Mouse (Mus musculus) erythroblast, embryonic 14.5 days (primary cell): Measurements from ENCODE around the gene Rab11b. TPM values are rescaled to one million over a fixed set of nuclear protein-coding genes. Genes with fewer than 3 reads are reported as not detected.
A peak's percentile ranks its signal among the peaks of the same experiment; 100 is the strongest.

Experiments
- H3K27me3 ChIP-seq: 2 replicates; pipeline ENCODE4 v1.6.1; 2012; ENCODE audit warnings: inconsistent platforms; ENCODE audit not compliant: control insufficient read depth
- H3K36me3 ChIP-seq: 2 replicates; pipeline ENCODE4 v1.6.1; 2012; ENCODE audit warnings: mild to moderate bottlenecking, inconsistent platforms; ENCODE audit not compliant: control insufficient read depth
- H3K4me1 ChIP-seq: 2 replicates; pipeline ENCODE4 v1.6.1; 2012; ENCODE audit warnings: inconsistent platforms; ENCODE audit not compliant: control insufficient read depth
- H3K4me3 ChIP-seq: replicated peaks from 2 replicates; pipeline ENCODE3; 2012; ENCODE audit warnings: moderate library complexity, mild to moderate bottlenecking, inconsistent platforms
- H3K9me3 ChIP-seq: 2 replicates; pipeline ENCODE4 v1.6.1; 2012; ENCODE audit warnings: low read length, inconsistent platforms, mixed read lengths; ENCODE audit not compliant: control insufficient read depth
- GATA1 ChIP-seq: IDR thresholded peaks from 2 replicates; pipeline ENCODE4 v1.6.1; 2012; ENCODE audit warnings: low read length, inconsistent platforms, mixed read lengths
- TAL1 ChIP-seq: IDR thresholded peaks from 3 replicates; pipeline ENCODE4 v1.6.1; 2012; ENCODE audit warnings: low read length, inconsistent platforms, mixed read lengths
- polyA plus RNA-seq: library from polyadenylated mRNA; stranded (reverse); fragments of >175 nt; gene quantifications from 2 replicates; pipeline ENCODE4 v1.2.3, GENCODE M21; 2012

Gene Rab11b
- polyA plus RNA-seq, 1 experiment: 26.5 TPM

- TF ChIP-seq TAL1: no peak
- no peak for TF ChIP-seq GATA1
- H3K4me1 ChIP-seq: peaks cover 2% of the 10 kb centered on the region; the same call in 1 of the 2 replicates
- H3K4me3 ChIP-seq: no peak overlapping the region
- H3K9me3 ChIP-seq: no peaks in the 10 kb centered on the region
- H3K27me3 ChIP-seq: peaks cover 6% of the 10 kb centered on the region
- H3K36me3 ChIP-seq: no peaks in the 10 kb centered on the region
Measured at GRCm38 (mm10) chr17:33729215-33729614, 31.1 kb downstream of the Rab11b start.

- no peaks in the 10 kb centered on the region for H3K36me3 ChIP-seq
- no peak for TF ChIP-seq TAL1
- TF ChIP-seq GATA1: no peak
Measured at GRCm38 (mm10) chr17:33728396-33728795, 31.9 kb downstream of the Rab11b start.

GRCm38 (mm10) chr17:33719736-33720378 lies 40.5 kb downstream of the Rab11b start:
- H3K27me3 ChIP-seq: no peaks in the 10 kb centered on the region
- peaks cover 45% of the 10 kb centered on the region for H3K4me1 ChIP-seq
- TF ChIP-seq GATA1 (no peak), TAL1 (no peak)
- no peak overlapping the region for H3K4me3 ChIP-seq
- H3K36me3 ChIP-seq: peaks cover 31% of the 10 kb centered on the region
- no peaks in the 10 kb centered on the region for H3K9me3 ChIP-seq

More at GRCm38 (mm10) chr17:33728396-33728795, 31.9 kb downstream of the Rab11b start:
- H3K4me3 ChIP-seq: no peak overlapping the region
- H3K9me3 ChIP-seq: no peaks in the 10 kb centered on the region
- peaks cover 2% of the 10 kb centered on the region; the same call in 1 of the 2 replicates for H3K4me1 ChIP-seq
- peaks cover 6% of the 10 kb centered on the region for H3K27me3 ChIP-seq

- no peaks in the 10 kb centered on the region for H3K9me3 ChIP-seq
- TF ChIP-seq TAL1 (no peak), GATA1 (no peak)
Measured at GRCm38 (mm10) chr17:33718944-33719725, 41.2 kb downstream of the Rab11b start.

GRCm38 (mm10) chr17:33718384-33718881 lies 41.9 kb downstream of the Rab11b start, which contains the start of gene March2:
March2 (minus strand) TSS chr17:33718670.
- Histone ChIP-seq H3K27me3 (no peaks in the 10 kb centered on the region), H3K4me1 (peaks cover 58% of the 10 kb centered on the region), H3K36me3 (peaks cover 43% of the 10 kb centered on the region), H3K4me3 (peak within 1 kb of the TSS; percentile 74), H3K9me3 (no peaks in the 10 kb centered on the region)
- no peak for TF ChIP-seq TAL1
- TF ChIP-seq GATA1: no peak

More at GRCm38 (mm10) chr17:33718944-33719725, 41.2 kb downstream of the Rab11b start:
- peaks cover 52% of the 10 kb centered on the region for H3K4me1 ChIP-seq
- peaks cover 38% of the 10 kb centered on the region for H3K36me3 ChIP-seq
- no peaks in the 10 kb centered on the region for H3K27me3 ChIP-seq
- peak overlapping the region; percentile 74 for H3K4me3 ChIP-seq

GRCm38 (mm10) chr17:33717982-33718381 lies 42.3 kb downstream of the Rab11b start:
- Histone ChIP-seq H3K4me3 (peak overlapping the region; percentile 74), H3K4me1 (peaks cover 61% of the 10 kb centered on the region), H3K36me3 (peaks cover 46% of the 10 kb centered on the region), H3K27me3 (no peaks in the 10 kb centered on the region), H3K9me3 (no peaks in the 10 kb centered on the region)
- TF ChIP-seq TAL1: no peak
- TF ChIP-seq GATA1: no peak

- Histone ChIP-seq H3K4me1 (peaks cover 67% of the 10 kb centered on the region), H3K27me3 (no peaks in the 10 kb centered on the region), H3K36me3 (peaks cover 54% of the 10 kb centered on the region), H3K9me3 (peaks cover under 1% of the 10 kb centered on the region), H3K4me3 (peak overlapping the region; percentile 74)
- no peak for TF ChIP-seq GATA1
- no peak for TF ChIP-seq TAL1
Measured at GRCm38 (mm10) chr17:33717246-33717645, 43.1 kb downstream of the Rab11b start.

- H3K9me3 ChIP-seq: peaks cover 15% of the 10 kb centered on the region
- peaks cover 78% of the 10 kb centered on the region for H3K36me3 ChIP-seq
- peak overlapping the region; percentile 67 for H3K4me3 ChIP-seq
- H3K4me1 ChIP-seq: peaks cover 83% of the 10 kb centered on the region
- no peaks in the 10 kb centered on the region; the same call in 1 of the 2 replicates for H3K27me3 ChIP-seq
- TF ChIP-seq GATA1: peak; percentile 80
- TF ChIP-seq TAL1: peak; percentile 72
Measured at GRCm38 (mm10) chr17:33714779-33715178, 45.6 kb downstream of the Rab11b start.

GRCm38 (mm10) chr17:33713271-33713670 lies 47.1 kb downstream of the Rab11b start:
- TF ChIP-seq TAL1: peak; percentile 99
- peak; percentile 100 for TF ChIP-seq GATA1
- H3K27me3 ChIP-seq: no peaks in the 10 kb centered on the region; the same call in 1 of the 2 replicates
- peaks cover 94% of the 10 kb centered on the region for H3K36me3 ChIP-seq
- H3K4me1 ChIP-seq: peaks cover 85% of the 10 kb centered on the region
- peak overlapping the region; percentile 67 for H3K4me3 ChIP-seq
- H3K9me3 ChIP-seq: peaks cover 15% of the 10 kb centered on the region
